Mouse (Mus musculus) ES-E14 (cell line): ENCODE results near the gene Prkab1. TPM values are rescaled to one million over a fixed set of nuclear protein-coding genes. Genes with fewer than 3 reads are reported as not detected.

ENCODE experiments used
- DNase-seq: peaks from one replicate; pipeline ENCODE4 v3.0.0-alpha.2; 2013; ENCODE audit warnings: low read depth, low spot score
- H3K27ac ChIP-seq: 2 replicates; pipeline ENCODE4 v1.5.1; 2012; ENCODE audit warnings: low read depth, mild to moderate bottlenecking, low read length, moderate library complexity, mixed read lengths; ENCODE audit not compliant: poor library complexity, insufficient read depth, severe bottlenecking
- H3K36me3 ChIP-seq: 2 replicates; pipeline ENCODE4 v1.6.1; 2012; ENCODE audit warnings: mild to moderate bottlenecking, low read length, moderate library complexity, mixed read lengths; ENCODE audit not compliant: control insufficient read depth, poor library complexity, insufficient read depth, severe bottlenecking
- H3K4me1 ChIP-seq, 2 experiments: fragments of 150-350 bp in 1 of 2; sonication (generic) in 1 of 2; 2 replicates each; pipeline ENCODE4 v1.6.1; 2012; ENCODE audit warnings: low read length in 2 of 2, mild to moderate bottlenecking in 1 of 2, mixed read lengths in 1 of 2; ENCODE audit not compliant: control insufficient read depth in 2 of 2, insufficient read depth in 2 of 2, poor library complexity in 1 of 2
- H3K4me3 ChIP-seq, 2 experiments: fragments of 150-350 bp in 1 of 2; sonication (generic) in 1 of 2; 2 replicates each; pipeline ENCODE4 v1.5.1; 2012; ENCODE audit warnings: low read length in 2 of 2, low read depth in 1 of 2, mild to moderate bottlenecking in 1 of 2, mixed read lengths in 1 of 2; ENCODE audit not compliant: insufficient read depth in 1 of 2, poor library complexity in 1 of 2, severe bottlenecking in 1 of 2
- H3K9ac ChIP-seq: 2 replicates; pipeline ENCODE4 v1.6.1; 2012; ENCODE audit warnings: low read depth, mild to moderate bottlenecking, low read length, mixed read lengths; ENCODE audit not compliant: poor library complexity, insufficient read depth, severe bottlenecking
- H3K9me3 ChIP-seq: fragments of 150-350 bp; sonication (generic); 2 replicates; pipeline ENCODE4 v1.6.1; 2012; ENCODE audit warnings: low read depth, mild to moderate bottlenecking, low read length; ENCODE audit not compliant: control insufficient read depth, insufficient read depth
- CHD2 ChIP-seq: IDR thresholded peaks from 2 replicates; pipeline ENCODE4 v1.6.1; 2014; ENCODE audit warnings: mild to moderate bottlenecking, low read depth, low read length, inconsistent platforms
- HCFC1 ChIP-seq: IDR thresholded peaks from 2 replicates; pipeline ENCODE4 v1.6.1; 2012; ENCODE audit warnings: low read length, inconsistent platforms, borderline replicate concordance; ENCODE audit not compliant: insufficient read depth
- MAFK ChIP-seq: IDR thresholded peaks from 2 replicates; pipeline ENCODE4 v1.6.1; 2014; ENCODE audit warnings: mild to moderate bottlenecking, low read depth, low read length, inconsistent platforms; ENCODE audit not compliant: insufficient read depth
- ZC3H11A ChIP-seq: IDR thresholded peaks from 2 replicates; pipeline ENCODE4 v1.6.1; 2012; ENCODE audit warnings: low read depth, mild to moderate bottlenecking, inconsistent platforms, low read length, borderline replicate concordance
- ZNF384 ChIP-seq: IDR thresholded peaks from 2 replicates; pipeline ENCODE4 v1.6.1; 2012; ENCODE audit warnings: low read depth, low read length, inconsistent platforms
- in situ Hi-C, 2 experiments: fragments of 600-800 bp; cut with MboI; formaldehyde crosslinking; loops; one replicate each; pipeline ENCODE4 v1.15.1; 2025; ENCODE audit warnings: low sequenced_read_pairs in 2 of 2, inconsistent platforms in 1 of 2; ENCODE audit not compliant: unreplicated experiment in 2 of 2
- total RNA-seq: library from RNA; depleted of rRNA; stranded (reverse); fragments of 300-350 nt; gene quantifications from 2 replicates; pipeline ENCODE4 v1.2.3, GENCODE M21; 2012

The Prkab1 gene
- total RNA-seq, 1 experiment = 21.2 TPM

GRCm38 (mm10) chr5:116048321-116048720 is 24.0 kb upstream of the Prkab1 start:
- H3K9ac ChIP-seq = no peak overlapping the region
- H3K27ac ChIP-seq = no peak overlapping the region
- H3K4me3 ChIP-seq = no peak overlapping the region
- H3K9me3 ChIP-seq = no peaks in the 10 kb centered on the region
- in situ Hi-C loops = no loop called here
- no peaks in the 10 kb centered on the region; the same call in 1 of the 2 replicates for H3K36me3 ChIP-seq
- no peak for DNase-seq
- peaks cover 2 to 6% of the 10 kb centered on the region in 2 experiments; a peak in 3 of 4 replicates for H3K4me1 ChIP-seq
- TF ChIP-seq HCFC1 (no peak), ZC3H11A (no peak), CHD2 (no peak), ZNF384 (no peak), MAFK (no peak)

GRCm38 (mm10) chr5:116046246-116046645 is 21.9 kb upstream of the Prkab1 start:
- no peaks in the 10 kb centered on the region; the same call in 1 of the 2 replicates for H3K36me3 ChIP-seq
- TF ChIP-seq ZNF384 = no peak
- TF ChIP-seq HCFC1 = no peak
- no peak for TF ChIP-seq ZC3H11A
- no peak for TF ChIP-seq CHD2
- TF ChIP-seq MAFK = no peak
- no peak overlapping the region for H3K9ac ChIP-seq
- H3K4me1 ChIP-seq = no peaks in the 10 kb centered on the region
- DNase-seq = no peak
- in situ Hi-C loops = no loop called here
- no peak overlapping the region for H3K4me3 ChIP-seq
- no peaks in the 10 kb centered on the region for H3K9me3 ChIP-seq
- no peak overlapping the region for H3K27ac ChIP-seq

- 0 out of 4 replicates have a peak, but pooled peaks cover 2 to 3% of the 10 kb centered on the region in 2 experiments for H3K4me1 ChIP-seq
- H3K27ac ChIP-seq = no peak overlapping the region
- H3K9me3 ChIP-seq = no peaks in the 10 kb centered on the region
- no peak overlapping the region for H3K9ac ChIP-seq
- in situ Hi-C loops = no loop called here
- DNase-seq = no peak
- no peaks in the 10 kb centered on the region; the same call in 1 of the 2 replicates for H3K36me3 ChIP-seq
- no peak for TF ChIP-seq CHD2
- TF ChIP-seq MAFK = no peak
- no peak for TF ChIP-seq ZNF384
- no peak for TF ChIP-seq HCFC1
- TF ChIP-seq ZC3H11A = no peak
- no peak overlapping the region for H3K4me3 ChIP-seq
These were observed 21.3 kb upstream of the Prkab1 start for GRCm38 (mm10) chr5:116045581-116045980.

- no peak for TF ChIP-seq MAFK
- TF ChIP-seq HCFC1 = no peak
- no peak for TF ChIP-seq ZNF384
- no peak for TF ChIP-seq ZC3H11A
- no peak for TF ChIP-seq CHD2
These were observed 17.9 kb upstream of the Prkab1 start for GRCm38 (mm10) chr5:116042241-116042640.

GRCm38 (mm10) chr5:116039706-116040105 is 15.4 kb upstream of the Prkab1 start:
- no peaks in the 10 kb centered on the region for H3K9me3 ChIP-seq
- in situ Hi-C loops = no loop called here
- no peak overlapping the region for H3K9ac ChIP-seq
- H3K4me3 ChIP-seq = no peak overlapping the region
- no peak for DNase-seq
- H3K36me3 ChIP-seq = no peaks in the 10 kb centered on the region
- H3K4me1 ChIP-seq = peaks cover 9 to 11% of the 10 kb centered on the region in 2 experiments; a peak in 1 of 4 replicates
- H3K27ac ChIP-seq = no peak overlapping the region
- TF ChIP-seq ZC3H11A = no peak
- TF ChIP-seq CHD2 = no peak
- no peak for TF ChIP-seq MAFK
- no peak for TF ChIP-seq HCFC1
- no peak for TF ChIP-seq ZNF384

More at GRCm38 (mm10) chr5:116042241-116042640, 17.9 kb upstream of the Prkab1 start:
- H3K27ac ChIP-seq = no peak overlapping the region
- H3K9me3 ChIP-seq = no peaks in the 10 kb centered on the region
- no peak overlapping the region for H3K4me3 ChIP-seq
- no peak overlapping the region for H3K9ac ChIP-seq
- peaks cover 8 to 9% of the 10 kb centered on the region in 2 experiments; a peak in 1 of 4 replicates for H3K4me1 ChIP-seq
- H3K36me3 ChIP-seq = no peaks in the 10 kb centered on the region
- DNase-seq = no peak
- in situ Hi-C loops = no loop called here
